16 mouse cellular contexts compared by ENCODE assay signal in genomic region chr2:3276106-3276505, GRCm38 (mm10). TPM values are rescaled to one million over a fixed set of nuclear protein-coding genes. Genes with fewer than 3 reads are reported as not detected.
"Had no signal": no experiment of that assay in that cellular context is flagged by ENCODE, and none has a peak within 500 bp of the region (broad histone marks: within the 10 kb centered on the region; RNA-seq: fewer than 3 reads in every experiment).

No protein-coding gene starts in this region.

- ATAC-seq: liver, embryonic 12.5 days had no signal

- DNase-seq: kidney, postnatal 10 days; kidney, postnatal 4 days; left cerebral cortex, postnatal 4 days; liver; lung, adult 18-20 months; lung, postnatal 10 days; lung, postnatal 36 days; midbrain, embryonic 14.5 days; right cerebral cortex, adult 18-20 months; right cerebral cortex, postnatal 14 days; right cerebral cortex, postnatal 4 days; thymus, adult 2 months; thymus, postnatal 14 days; thymus, postnatal 4 days had no signal

RNA-seq across cellular contexts. Expression of gene Acbd7, which starts 59.9 kb away (rescaled TPM):
- total RNA-seq: megakaryocyte-erythroid progenitor cell, adult 5-6 weeks had no signal
